Mouse (Mus musculus): ENCODE data around the gene Zfp541. TPM values are rescaled to one million over a fixed set of nuclear protein-coding genes. Genes with fewer than 3 reads are reported as not detected.

Zfp541 gene
- polyA plus RNA-seq, 1 experiment from 2014 or later: not detected

DNA sequence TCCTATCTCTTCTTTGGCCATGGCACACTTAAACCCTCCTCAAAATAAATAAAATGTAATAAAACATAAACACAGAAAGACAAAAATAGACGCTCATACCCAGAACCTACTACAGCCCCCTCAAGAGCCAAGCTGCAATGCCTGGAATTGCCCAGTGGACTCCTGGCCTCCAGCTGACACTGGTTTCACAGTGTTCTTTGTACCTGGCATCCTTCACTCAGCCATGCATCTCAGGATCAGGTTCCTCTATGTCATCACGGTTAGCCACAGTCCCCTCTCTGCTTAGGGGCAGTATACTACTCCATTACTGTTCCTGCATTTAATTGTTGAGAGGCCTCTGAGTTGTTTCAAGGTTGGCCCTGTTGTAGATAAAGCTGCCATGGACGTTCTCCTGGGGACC is 71.3 kb downstream of the Zfp541 start:
- peaks cover 6% of the 10 kb centered on the region for H3K36me3 ChIP-seq (ENCODE audit: control insufficient read depth, insufficient read depth, low read length)
- no peak overlapping the region for H3K9ac ChIP-seq (ENCODE audit: low read length)
- no peaks in the 10 kb centered on the region for H3K27me3 ChIP-seq (replicated peaks; ENCODE audit: control insufficient read depth, insufficient read depth, low read length)
- DNase-seq (ENCODE audit: low spot score) (no peak), ATAC-seq (no peak)
- 0 out of 2 replicates have a peak overlapping the region, but pooled peaks have one; percentile 27 for H3K27ac ChIP-seq (ENCODE audit: low read depth, low read length)
- H3K4me2 ChIP-seq (ENCODE audit: low read length): peak overlapping the region; percentile 73; the same call in 1 of the 2 replicates
- WGBS: 66% methylated on average over 3 of the region's 3 CpGs
- no peaks in the 10 kb centered on the region for H3K9me3 ChIP-seq (replicated peaks; ENCODE audit: control insufficient read depth, low read length)
- H3K4me3 ChIP-seq (ENCODE audit: low read depth, low read length): no peak overlapping the region
- peaks cover 45% of the 10 kb centered on the region for H3K4me1 ChIP-seq (ENCODE audit: control insufficient read depth, insufficient read depth, low read length)

- peaks cover 6% of the 10 kb centered on the region for H3K36me3 ChIP-seq (ENCODE audit: control insufficient read depth, insufficient read depth, low read length)
- no peak overlapping the region for H3K4me3 ChIP-seq (ENCODE audit: low read depth, low read length)
- peaks cover 45% of the 10 kb centered on the region for H3K4me1 ChIP-seq (ENCODE audit: control insufficient read depth, insufficient read depth, low read length)
- ATAC-seq: no peak
- no peak overlapping the region for H3K27ac ChIP-seq (ENCODE audit: low read depth, low read length)
- WGBS: 90% methylated on average over 9 of the region's 9 CpGs
- no peaks in the 10 kb centered on the region for H3K27me3 ChIP-seq (replicated peaks; ENCODE audit: control insufficient read depth, insufficient read depth, low read length)
- H3K9ac ChIP-seq (ENCODE audit: low read length): no peak overlapping the region
- no peak overlapping the region for H3K4me2 ChIP-seq (ENCODE audit: low read length)
- no peak for DNase-seq (ENCODE audit: low spot score)
- no peaks in the 10 kb centered on the region for H3K9me3 ChIP-seq (replicated peaks; ENCODE audit: control insufficient read depth, low read length)
Measured at GRCm38 (mm10) chr7:16133691-16134090, 72.1 kb downstream of the Zfp541 start.

DNA sequence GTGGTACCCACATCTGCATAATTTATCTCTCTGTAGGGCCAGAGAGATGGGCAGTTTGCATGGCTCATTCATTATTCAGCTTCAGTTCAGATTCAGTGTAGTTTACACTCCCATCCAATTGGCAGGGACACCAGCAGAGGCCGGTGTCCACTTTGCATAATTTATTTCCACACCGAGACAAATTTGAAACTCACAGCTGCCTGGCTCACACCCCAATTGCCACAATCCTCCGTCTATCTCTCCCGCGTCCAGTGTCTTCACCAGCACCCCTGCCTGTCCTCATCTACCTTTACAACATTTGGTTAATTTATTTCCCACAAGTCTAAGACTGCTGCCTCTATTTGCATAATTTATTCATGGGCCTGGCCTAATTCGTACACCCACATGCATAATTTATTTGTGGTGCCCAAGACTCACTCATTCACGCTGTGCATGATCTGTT is 73.4 kb downstream of the Zfp541 start:
- Histone ChIP-seq H3K27ac (ENCODE audit: low read depth, low read length) (peak overlapping the region; percentile 75; the same call in 1 of the 2 replicates), H3K4me1 (ENCODE audit: control insufficient read depth, insufficient read depth, low read length) (peaks cover 40% of the 10 kb centered on the region), H3K36me3 (ENCODE audit: control insufficient read depth, insufficient read depth, low read length) (peaks cover 6% of the 10 kb centered on the region), H3K9me3 (replicated peaks; ENCODE audit: control insufficient read depth, low read length) (no peaks in the 10 kb centered on the region), H3K9ac (ENCODE audit: low read length) (0 out of 2 replicates have a peak overlapping the region, but pooled peaks have one; percentile 2), H3K4me2 (ENCODE audit: low read length) (peak overlapping the region; percentile 21; the same call in 1 of the 2 replicates), H3K4me3 (ENCODE audit: low read depth, low read length) (peak overlapping the region; percentile 12; the same call in 1 of the 2 replicates), H3K27me3 (replicated peaks; ENCODE audit: control insufficient read depth, insufficient read depth, low read length) (no peaks in the 10 kb centered on the region)
- ATAC-seq: peak; percentile 62
- WGBS: 9% methylated on average over 7 of the region's 7 CpGs
- DNase-seq (ENCODE audit: low spot score): peak; percentile 80

Other genes starting within 250 kb of the Zfp541 start
- gene Obox6, start 222.1 kb upstream of the Zfp541 start, polyA plus RNA-seq (2014; fragmentation: Nextera tagmentation; extraction: Ambion mirVana): not detected in 2 replicates
- 0.09 TPM in 1 of 2 replicates, not detected in the other for gene Crx, start 181.8 kb upstream of the Zfp541 start, polyA plus RNA-seq (2014; fragmentation: Nextera tagmentation; extraction: Ambion mirVana)
- gene Crxos, start 179.2 kb upstream of the Zfp541 start, polyA plus RNA-seq (2014; fragmentation: Nextera tagmentation; extraction: Ambion mirVana): not detected in 2 replicates
- 1,730 and 1,790 TPM in 2 replicates for gene Selenow, start 139.4 kb upstream of the Zfp541 start, polyA plus RNA-seq (2014; fragmentation: Nextera tagmentation; extraction: Ambion mirVana)
- gene Nop53, start 115.7 kb upstream of the Zfp541 start, polyA plus RNA-seq (2014; fragmentation: Nextera tagmentation; extraction: Ambion mirVana): 142 and 147 TPM in 2 replicates
- 4.5 and 6.2 TPM in 2 replicates for gene Ehd2, start 94.2 kb upstream of the Zfp541 start, polyA plus RNA-seq (2014; fragmentation: Nextera tagmentation; extraction: Ambion mirVana)
- gene Bicra, start 13.9 kb upstream of the Zfp541 start, polyA plus RNA-seq (2014; fragmentation: Nextera tagmentation; extraction: Ambion mirVana): 4.3 and 6.0 TPM in 2 replicates
- 156 and 164 TPM in 2 replicates for gene Napa, start 36.6 kb downstream of the Zfp541 start, polyA plus RNA-seq (2014; fragmentation: Nextera tagmentation; extraction: Ambion mirVana)
- 34.5 and 37.0 TPM in 2 replicates for gene Kptn, start 58.1 kb downstream of the Zfp541 start, polyA plus RNA-seq (2014; fragmentation: Nextera tagmentation; extraction: Ambion mirVana)
- gene Slc8a2, start 68.0 kb downstream of the Zfp541 start, polyA plus RNA-seq (2014; fragmentation: Nextera tagmentation; extraction: Ambion mirVana): 0.85 and 0.94 TPM in 2 replicates
- 88.8 and 97.6 TPM in 2 replicates for gene Meis3, start 113.3 kb downstream of the Zfp541 start, polyA plus RNA-seq (2014; fragmentation: Nextera tagmentation; extraction: Ambion mirVana)
- 9.4 and 10.8 TPM in 2 replicates for gene Dhx34, start 160.2 kb downstream of the Zfp541 start, polyA plus RNA-seq (2014; fragmentation: Nextera tagmentation; extraction: Ambion mirVana)
- gene C5ar2, start 182.3 kb downstream of the Zfp541 start, polyA plus RNA-seq (2014; fragmentation: Nextera tagmentation; extraction: Ambion mirVana): not detected in 2 replicates
- 0.89 and 1.3 TPM in 2 replicates for gene C5ar1, start 197.7 kb downstream of the Zfp541 start, polyA plus RNA-seq (2014; fragmentation: Nextera tagmentation; extraction: Ambion mirVana)
- 20.4 and 21.0 TPM in 2 replicates for gene Inafm1, start 211.8 kb downstream of the Zfp541 start, polyA plus RNA-seq (2014; fragmentation: Nextera tagmentation; extraction: Ambion mirVana)
- 12.6 and 15.2 TPM in 2 replicates for gene Ccdc9, start 225.0 kb downstream of the Zfp541 start, polyA plus RNA-seq (2014; fragmentation: Nextera tagmentation; extraction: Ambion mirVana)
- 10.6 and 11.0 TPM in 2 replicates for gene Bbc3, start 246.6 kb downstream of the Zfp541 start, polyA plus RNA-seq (2014; fragmentation: Nextera tagmentation; extraction: Ambion mirVana)